Mouse (Mus musculus) liver, adult (tissue): ENCODE results near the gene Zfp36.
A peak's percentile ranks its signal among the peaks of the same experiment; 100 is the strongest.

Experiments used
- GATA4 ChIP-seq: IDR thresholded peaks from 2 replicates; pipeline ENCODE4 v1.6.1; 2014; ENCODE audit warnings: mild to moderate bottlenecking, low read length; ENCODE audit not compliant: insufficient replicate concordance

The Zfp36 gene

GRCm38 (mm10) chr7:28386462-28386861 is 6.4 kb upstream of the Zfp36 start:
- TF ChIP-seq GATA4, result no peak

DNA sequence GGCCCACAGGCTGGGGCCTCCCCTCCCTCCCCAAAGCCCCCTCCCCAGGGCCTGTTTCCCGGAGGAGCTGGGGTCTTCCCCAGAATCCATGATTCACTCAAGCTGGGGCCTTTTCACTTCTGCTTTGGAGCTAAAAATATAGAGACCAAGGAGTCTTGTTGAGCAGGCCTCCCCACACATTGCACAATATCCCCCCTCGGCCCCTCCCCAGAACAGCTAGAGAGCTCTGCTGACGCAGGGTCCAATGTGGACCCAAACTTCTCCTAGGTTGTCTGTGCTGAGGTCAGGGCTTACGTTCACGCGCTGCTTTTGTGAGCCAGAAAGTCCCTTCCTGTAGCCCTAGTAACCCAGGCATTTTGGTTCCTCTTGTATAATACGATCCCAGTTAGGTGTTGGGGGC is 6.0 kb upstream of the Zfp36 start:
- TF ChIP-seq GATA4, result no peak

- no peak for TF ChIP-seq GATA4
Measured at GRCm38 (mm10) chr7:28385196-28385595, 5.1 kb upstream of the Zfp36 start.

DNA sequence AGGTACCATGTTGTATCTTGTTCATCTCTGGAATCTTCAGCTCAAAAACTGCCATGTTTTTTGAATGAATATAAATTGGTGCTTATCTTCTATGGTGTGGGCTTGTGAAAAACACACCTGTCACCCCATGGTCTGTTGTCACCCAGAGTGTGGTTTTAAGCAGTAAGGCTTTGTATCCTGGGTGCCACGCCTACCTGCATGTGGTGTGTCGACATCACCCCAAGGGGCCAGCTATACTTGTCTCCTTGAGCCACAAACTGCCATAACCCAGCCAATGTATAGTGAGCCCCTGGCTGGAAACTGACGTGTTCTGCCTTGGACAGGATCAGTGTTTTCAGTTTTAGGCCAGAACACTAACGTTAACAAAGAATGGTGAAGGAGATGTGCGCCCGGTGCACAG is 4.1 kb upstream of the Zfp36 start:
- no peak for TF ChIP-seq GATA4

- no peak for TF ChIP-seq GATA4
Measured at GRCm38 (mm10) chr7:28383606-28384005, 3.6 kb upstream of the Zfp36 start.

DNA sequence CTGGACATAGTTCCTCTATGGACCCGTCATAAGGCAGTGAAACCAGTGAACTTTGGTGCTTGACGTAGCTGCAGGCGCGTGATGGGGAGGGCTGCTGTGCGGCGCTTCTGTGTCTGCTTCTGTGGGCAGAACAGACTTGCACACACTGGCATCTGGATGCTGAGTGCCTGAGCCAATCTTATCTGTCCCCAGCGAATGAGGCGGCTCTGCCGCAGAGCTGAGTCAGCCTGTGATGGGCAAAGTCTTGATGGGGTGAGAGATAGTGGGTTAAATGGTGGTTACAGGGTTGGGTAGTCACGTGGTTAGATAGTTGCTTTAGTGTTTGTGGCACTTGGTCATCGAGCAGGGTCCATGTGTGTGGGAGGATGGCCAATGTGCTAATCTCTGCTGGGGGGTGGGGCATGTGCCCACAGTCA is 2.9 kb upstream of the Zfp36 start:
- TF ChIP-seq GATA4, result peak; percentile 96

GRCm38 (mm10) chr7:28382347-28382951 is 2.4 kb upstream of the Zfp36 start:
- TF ChIP-seq GATA4, result no peak; the same call in 1 of the 2 replicates

- TF ChIP-seq GATA4, result no peak
Measured at GRCm38 (mm10) chr7:28381938-28382337, 1.9 kb upstream of the Zfp36 start.

DNA sequence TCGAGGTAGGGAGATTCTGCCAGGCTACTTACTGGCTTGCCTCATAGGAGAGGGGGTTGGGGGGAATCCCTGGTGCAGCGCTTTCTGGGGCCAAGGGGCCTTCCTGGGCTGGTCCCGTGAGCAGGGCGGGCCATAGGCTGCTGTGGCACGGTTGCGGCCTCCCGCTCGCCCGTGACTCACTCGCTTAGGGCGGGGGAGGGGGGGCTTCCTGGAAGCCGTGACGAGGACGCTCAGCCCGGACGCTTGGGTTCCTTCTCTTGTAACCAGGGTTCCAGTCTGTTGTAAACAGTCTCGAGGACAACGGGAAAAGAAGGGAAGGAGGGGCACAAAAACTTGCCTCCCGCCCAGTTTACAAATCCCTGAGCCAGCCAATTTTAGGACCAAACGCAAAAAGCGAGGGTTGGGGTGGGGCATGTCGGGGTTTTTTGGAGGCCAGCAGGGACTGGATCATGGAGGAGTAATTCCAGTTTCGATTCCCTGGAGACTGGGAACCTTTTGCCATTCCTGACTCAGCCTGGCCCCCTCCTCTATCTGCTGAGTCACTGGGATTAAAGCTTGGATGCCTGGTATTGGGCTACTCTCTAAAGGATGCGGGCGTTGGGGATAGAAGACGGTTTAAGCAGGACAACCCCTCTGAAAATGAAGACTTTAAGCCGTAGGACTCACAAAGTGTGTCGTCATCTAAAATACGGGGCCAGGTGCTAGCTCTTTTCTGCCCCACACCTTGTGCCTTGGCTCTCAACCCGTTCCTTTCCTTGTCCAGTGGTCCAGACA is 1.2 kb upstream of the Zfp36 start:
- TF ChIP-seq GATA4, result no peak

GRCm38 (mm10) chr7:28378769-28379651 is 1.0 kb downstream of the Zfp36 start:
- peak; percentile 71; the same call in 1 of the 2 replicates for TF ChIP-seq GATA4

DNA sequence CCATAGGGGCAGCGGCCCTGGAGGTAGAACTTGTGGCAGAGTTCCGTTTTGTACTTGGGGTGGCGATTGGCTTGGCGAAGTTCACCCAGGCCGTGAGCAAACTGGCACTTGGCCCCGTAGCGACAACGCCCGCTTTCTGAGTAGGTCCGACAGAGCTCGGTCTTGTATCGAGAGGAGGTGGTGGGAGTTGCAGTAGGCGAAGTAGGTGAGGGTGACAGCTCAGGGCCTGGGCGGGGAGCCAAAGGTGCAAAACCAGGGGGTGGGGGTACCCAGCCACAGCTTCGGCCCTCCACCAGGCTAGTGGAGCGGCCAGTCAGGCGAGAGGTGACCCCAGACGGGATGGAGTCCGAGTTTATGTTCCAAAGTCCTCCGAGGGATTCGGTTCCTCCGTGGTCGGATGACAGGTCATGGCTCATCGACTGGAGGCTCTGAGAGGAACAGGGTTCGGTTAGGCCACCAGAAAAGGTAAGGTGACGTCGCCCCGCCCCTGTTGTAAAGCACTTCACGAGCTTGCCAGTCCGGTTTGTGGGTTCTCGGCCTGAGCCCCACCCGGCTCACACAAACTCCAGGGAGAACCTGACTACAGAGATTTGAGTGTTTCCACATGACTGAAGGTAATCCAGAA is 1.9 kb downstream of the Zfp36 start:
- TF ChIP-seq GATA4, result no peak

DNA sequence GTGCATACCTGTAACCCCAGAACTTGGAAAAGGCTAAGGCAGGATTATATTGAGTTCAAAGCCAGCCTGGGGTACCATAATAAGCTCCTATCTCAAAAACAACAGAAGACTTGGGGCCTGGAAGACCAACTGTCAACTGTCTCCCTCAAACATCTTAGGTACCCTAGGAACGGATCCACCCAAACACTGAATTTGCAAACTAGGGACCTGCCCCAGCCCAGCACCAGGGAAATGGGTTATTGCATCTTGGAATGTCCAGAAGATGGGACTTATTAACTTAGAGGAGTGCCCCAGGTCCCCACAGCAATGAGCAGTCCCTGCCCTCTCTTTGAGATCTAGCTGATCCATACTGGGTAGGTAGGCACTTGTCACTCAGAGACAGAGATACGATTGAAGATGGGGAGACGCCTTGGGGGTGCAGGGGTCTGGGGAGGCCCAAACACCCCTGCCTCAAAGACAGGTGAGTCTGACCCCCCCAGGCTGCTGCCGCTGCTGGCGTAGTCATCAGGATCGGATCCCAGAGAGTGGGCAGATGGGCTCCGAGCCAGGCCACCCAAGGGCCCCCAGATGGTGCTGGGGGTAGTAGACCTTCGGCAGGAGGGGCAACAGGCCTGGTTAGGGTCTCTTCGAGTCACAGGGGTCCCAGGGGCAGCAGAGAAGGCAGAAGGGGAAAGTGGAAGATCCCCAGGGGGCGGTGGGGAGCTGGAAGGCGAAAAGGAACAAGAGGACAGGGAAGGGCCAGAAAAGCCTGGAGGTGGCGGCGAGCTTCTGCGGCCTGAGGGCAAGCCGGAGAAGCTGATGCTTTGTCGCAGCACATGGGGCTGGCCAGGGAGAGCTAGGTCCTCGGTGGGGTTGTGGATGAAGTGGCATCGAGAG is 2.6 kb downstream of the Zfp36 start:
- TF ChIP-seq GATA4, result no peak

- peak; percentile 29; the same call in 1 of the 2 replicates for TF ChIP-seq GATA4
Measured at GRCm38 (mm10) chr7:28376011-28376771, 3.9 kb downstream of the Zfp36 start.
